Mouse (Mus musculus) midbrain, embryonic 14.5 days (tissue): ENCODE measurements at regions not wholly inside any gene's neighbourhood (a gene's known extent, or its start where the extent isn't known, plus 50 kb on each side); places are given as distances from the start of the nearest gene placed in this dataset.
A peak's percentile ranks its signal among the peaks of the same experiment; 100 is the strongest.

ENCODE experiments used
- ATAC-seq: fragments of 200-750 bp; cut with Nextera tagmentation; 2 replicates; pipeline ENCODE4 v1.8.0; 2017; ENCODE audit warnings: moderate number of reproducible peaks, moderate library complexity; ENCODE audit not compliant: low FRiP score, low TSS enrichment
- DNase-seq: peaks from one replicate; pipeline ENCODE4 v3.0.0-alpha.2; 2015
- H3K27ac ChIP-seq: fragments of 300-500 bp; sonication (generic); replicated peaks from 2 replicates; pipeline ENCODE4 v1.5.1; 2014; ENCODE audit warnings: mild to moderate bottlenecking, low read depth, low read length, moderate library complexity
- H3K27me3 ChIP-seq: fragments of 300-500 bp; sonication (generic); 2 replicates; pipeline ENCODE4 v1.6.1; 2014; ENCODE audit warnings: low read length, control low read depth, mixed read lengths; ENCODE audit not compliant: control insufficient read depth, insufficient read depth
- H3K36me3 ChIP-seq: fragments of 300-500 bp; sonication (generic); 2 replicates; pipeline ENCODE4 v1.6.1; 2014; ENCODE audit warnings: low read length, control low read depth; ENCODE audit not compliant: control insufficient read depth, insufficient read depth
- H3K4me1 ChIP-seq: fragments of 300-500 bp; sonication (generic); 2 replicates; pipeline ENCODE4 v1.6.1; 2014; ENCODE audit warnings: mild to moderate bottlenecking, antibody characterized with exemption, low read length, control low read depth; ENCODE audit not compliant: control insufficient read depth, insufficient read depth
- H3K4me2 ChIP-seq: fragments of 300-500 bp; sonication (generic); 2 replicates; pipeline ENCODE4 v1.6.1; 2014; ENCODE audit warnings: mild to moderate bottlenecking, low read length, moderate library complexity
- H3K4me3 ChIP-seq: fragments of 300-500 bp; sonication (generic); replicated peaks from 2 replicates; pipeline ENCODE4 v1.5.1; 2014; ENCODE audit warnings: low read depth, low read length
- H3K9ac ChIP-seq: fragments of 300-500 bp; sonication (generic); replicated peaks from 2 replicates; pipeline ENCODE4 v1.6.1; 2014; ENCODE audit warnings: mild to moderate bottlenecking, low read length, moderate library complexity
- H3K9me3 ChIP-seq: fragments of 300-500 bp; sonication (generic); 2 replicates; pipeline ENCODE4 v1.6.1; 2016; ENCODE audit warnings: low read length, control low read depth, mixed read lengths; ENCODE audit not compliant: control insufficient read depth
- WGBS: fragments of 180-500 bp; shearing (Covaris S2); extraction: QIAGEN DNeasy Blood & Tissue Kit; methylation state at CpG from one replicate; pipeline ENCODE4 v1.1.7; 2014; 5-methylcytosine and 5-hydroxymethylcytosine counted together

DNA sequence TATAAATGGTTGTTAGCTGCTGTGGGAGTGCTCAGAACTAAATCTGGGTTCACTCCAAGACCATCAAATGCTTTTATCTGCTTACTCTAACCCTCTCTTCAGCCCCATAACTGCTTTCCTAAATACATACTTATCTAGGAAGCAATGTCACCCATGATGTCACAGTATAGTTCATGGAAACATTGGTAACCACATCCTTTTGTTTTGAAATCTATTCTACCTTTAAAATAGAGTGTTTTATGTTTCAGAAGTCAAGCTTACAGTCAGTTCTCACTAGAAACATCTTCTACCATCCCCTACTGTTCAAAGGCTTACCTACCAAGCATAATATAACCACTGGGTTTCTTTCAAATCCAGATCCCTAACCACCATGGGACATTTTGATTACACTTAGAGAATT, 436.4 kb upstream of the Intu start:
- H3K36me3 ChIP-seq = no peaks in the 10 kb centered on the region
- H3K4me2 ChIP-seq = no peak overlapping the region
- ATAC-seq = no peak
- DNase-seq = no peak
- no peak overlapping the region for H3K27ac ChIP-seq
- H3K9ac ChIP-seq = no peak overlapping the region
- no peaks in the 10 kb centered on the region for H3K9me3 ChIP-seq
- H3K4me1 ChIP-seq = no peaks in the 10 kb centered on the region
- no peaks in the 10 kb centered on the region for H3K27me3 ChIP-seq
- H3K4me3 ChIP-seq = no peak overlapping the region

DNA sequence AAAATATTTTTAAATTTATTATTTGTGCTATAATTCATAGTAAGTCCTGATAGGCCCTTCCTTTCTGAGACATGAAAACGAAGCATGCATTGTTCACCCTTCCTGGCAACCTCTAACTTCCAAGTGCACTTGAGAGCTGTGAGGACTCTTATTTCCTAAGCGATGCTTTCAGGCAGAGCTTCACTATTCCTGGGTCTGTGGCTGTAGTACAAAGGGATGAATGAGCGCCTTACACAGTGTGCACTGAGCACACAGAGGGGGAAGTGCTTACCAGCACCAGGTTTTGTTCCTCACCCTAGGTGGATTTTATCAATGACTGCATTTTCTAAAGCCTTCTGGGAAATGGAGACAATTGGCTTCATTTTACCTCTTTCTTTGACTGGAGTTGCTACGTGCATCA, 428.4 kb upstream of the Intu start:
- DNase-seq = peak; percentile 57

DNA sequence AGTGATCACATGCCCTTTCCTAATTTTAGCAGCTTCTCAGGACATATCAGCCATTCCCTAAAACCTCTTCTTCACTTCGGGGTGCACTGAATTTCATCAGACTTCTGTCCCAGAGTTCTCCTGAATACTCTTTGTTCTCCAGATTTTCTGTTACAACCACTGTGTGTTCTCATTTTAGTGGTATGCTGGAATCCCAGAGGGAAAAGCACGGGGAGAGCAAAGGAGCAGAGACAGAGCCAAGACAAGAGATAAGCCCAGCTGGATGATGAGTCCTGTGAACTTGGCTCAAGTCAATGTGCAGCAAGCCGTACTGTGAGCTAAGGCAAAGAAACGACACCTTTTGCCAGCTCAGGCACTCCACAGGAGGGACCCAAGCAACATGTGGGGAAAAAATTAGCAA, 416.3 kb upstream of the Intu start:
- H3K4me1 ChIP-seq = peaks cover 10% of the 10 kb centered on the region
- H3K9ac ChIP-seq = no peak overlapping the region
- H3K9me3 ChIP-seq = no peaks in the 10 kb centered on the region
- H3K36me3 ChIP-seq = no peaks in the 10 kb centered on the region
- no peak overlapping the region for H3K4me2 ChIP-seq
- no peaks in the 10 kb centered on the region for H3K27me3 ChIP-seq
- no peak overlapping the region for H3K27ac ChIP-seq
- no peak overlapping the region for H3K4me3 ChIP-seq
- no peak for DNase-seq
- no peak for ATAC-seq
- WGBS = 55% methylated on average over 4 of the region's 4 CpGs

More for the DNA sequence above, 428.4 kb upstream of the Intu start:
- H3K4me1 ChIP-seq = 0 out of 2 replicates have a peak, but pooled peaks cover 4% of the 10 kb centered on the region
- H3K4me2 ChIP-seq = no peak overlapping the region
- no peak overlapping the region for H3K4me3 ChIP-seq
- peak; percentile 62; the same call in 1 of the 2 replicates for ATAC-seq
- H3K27me3 ChIP-seq = no peaks in the 10 kb centered on the region
- 5% methylated on average over 4 of the region's 4 CpGs for WGBS
- no peaks in the 10 kb centered on the region for H3K36me3 ChIP-seq
- H3K9me3 ChIP-seq = no peaks in the 10 kb centered on the region
- 0 out of 2 replicates have a peak overlapping the region, but pooled peaks have one; percentile 37 for H3K27ac ChIP-seq
- H3K9ac ChIP-seq = no peak overlapping the region

DNA sequence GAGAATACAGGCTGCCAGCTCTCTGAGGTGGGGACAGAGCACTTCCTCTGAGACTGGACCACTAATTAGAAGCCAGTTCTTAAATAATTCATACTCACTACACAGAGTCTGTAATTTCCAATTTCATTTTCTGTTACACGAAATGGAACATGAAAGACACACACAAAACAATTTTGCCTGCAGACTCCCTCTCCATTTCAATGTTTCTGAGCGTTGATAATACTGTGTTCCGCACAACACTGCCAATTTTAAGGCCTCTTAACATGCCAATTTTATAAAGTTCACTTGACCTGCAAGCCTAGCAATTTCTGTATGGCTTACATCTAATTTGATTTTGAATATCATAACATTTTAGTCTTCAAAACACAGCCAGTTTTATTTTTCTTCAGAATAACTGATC, 412.5 kb upstream of the Intu start:
- no peak overlapping the region for H3K9ac ChIP-seq
- no peaks in the 10 kb centered on the region for H3K9me3 ChIP-seq
- H3K4me2 ChIP-seq = no peak overlapping the region
- H3K27ac ChIP-seq = no peak overlapping the region; the same call in 1 of the 2 replicates
- H3K4me1 ChIP-seq = peaks cover 13% of the 10 kb centered on the region
- WGBS = 49% methylated on average over 3 of the region's 3 CpGs
- no peaks in the 10 kb centered on the region for H3K36me3 ChIP-seq
- peak; percentile 47 for DNase-seq
- H3K27me3 ChIP-seq = 0 out of 2 replicates have a peak, but pooled peaks cover 6% of the 10 kb centered on the region
- no peak for ATAC-seq
- no peak overlapping the region for H3K4me3 ChIP-seq

DNA sequence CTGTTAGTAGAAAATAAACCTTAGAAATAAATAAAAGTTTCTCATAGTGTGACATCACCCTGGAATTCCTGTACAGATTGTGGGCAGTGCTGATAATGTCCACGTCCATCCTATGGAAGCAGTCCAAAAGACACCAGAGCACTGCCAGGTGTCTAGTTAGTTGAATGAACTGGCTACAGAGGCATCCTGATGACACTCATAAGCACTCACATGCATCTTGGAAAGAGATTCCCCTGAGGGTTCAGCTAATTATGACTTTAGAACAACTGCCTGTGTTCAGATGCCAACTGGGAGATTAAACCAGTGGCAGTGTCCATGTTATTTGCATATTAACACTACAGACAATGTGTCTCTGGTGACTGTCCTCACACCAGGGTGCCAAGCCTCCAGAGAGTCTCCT, 411.6 kb upstream of the Intu start:
- H3K4me1 ChIP-seq = peaks cover 13% of the 10 kb centered on the region
- H3K4me3 ChIP-seq = no peak overlapping the region
- H3K4me2 ChIP-seq = no peak overlapping the region
- ATAC-seq (no peak), DNase-seq (peak; percentile 64)
- H3K9me3 ChIP-seq = no peaks in the 10 kb centered on the region
- H3K9ac ChIP-seq = no peak overlapping the region
- 0 out of 2 replicates have a peak, but pooled peaks cover 6% of the 10 kb centered on the region for H3K27me3 ChIP-seq
- no peak overlapping the region for H3K27ac ChIP-seq
- 30% methylated on average over 1 of the region's 1 CpGs for WGBS
- H3K36me3 ChIP-seq = no peaks in the 10 kb centered on the region

DNA sequence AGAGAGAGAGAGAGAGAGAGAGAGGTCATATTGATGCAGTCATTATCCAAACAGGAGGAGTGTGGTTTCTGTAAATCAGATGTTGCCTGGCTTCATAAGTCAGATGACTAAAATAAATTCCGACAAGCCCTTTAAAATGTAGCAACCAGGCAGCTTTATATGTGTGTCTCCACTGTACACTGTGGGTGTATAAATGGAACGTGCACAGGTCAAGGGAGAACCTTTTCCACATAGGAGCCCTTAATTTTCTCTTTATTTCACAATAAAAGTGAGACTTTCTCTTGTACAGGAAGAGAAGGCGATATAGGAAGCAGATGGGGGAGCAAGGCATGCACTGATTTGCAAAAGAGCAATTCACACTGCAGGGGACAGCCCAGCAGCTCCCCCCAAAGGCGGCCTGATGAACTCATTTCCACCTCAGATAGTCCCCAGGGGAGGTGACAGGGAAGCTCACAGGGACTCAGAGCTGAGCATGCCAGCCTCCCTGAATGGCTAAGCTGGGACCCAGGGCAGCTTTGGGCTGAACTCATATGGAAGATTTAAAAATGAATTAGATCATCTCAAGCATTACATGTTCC, 410.7 kb upstream of the Intu start:
- peaks cover 13% of the 10 kb centered on the region for H3K4me1 ChIP-seq
- no peak overlapping the region for H3K27ac ChIP-seq
- H3K9ac ChIP-seq = no peak overlapping the region
- no peaks in the 10 kb centered on the region for H3K36me3 ChIP-seq
- 0 out of 2 replicates have a peak, but pooled peaks cover 6% of the 10 kb centered on the region for H3K27me3 ChIP-seq
- no peak overlapping the region for H3K4me3 ChIP-seq
- 20% methylated on average over 4 of the region's 4 CpGs for WGBS
- peak; percentile 83 for DNase-seq
- H3K9me3 ChIP-seq = no peaks in the 10 kb centered on the region
- peak; percentile 67; the same call in 1 of the 2 replicates for ATAC-seq
- H3K4me2 ChIP-seq = no peak overlapping the region

DNA sequence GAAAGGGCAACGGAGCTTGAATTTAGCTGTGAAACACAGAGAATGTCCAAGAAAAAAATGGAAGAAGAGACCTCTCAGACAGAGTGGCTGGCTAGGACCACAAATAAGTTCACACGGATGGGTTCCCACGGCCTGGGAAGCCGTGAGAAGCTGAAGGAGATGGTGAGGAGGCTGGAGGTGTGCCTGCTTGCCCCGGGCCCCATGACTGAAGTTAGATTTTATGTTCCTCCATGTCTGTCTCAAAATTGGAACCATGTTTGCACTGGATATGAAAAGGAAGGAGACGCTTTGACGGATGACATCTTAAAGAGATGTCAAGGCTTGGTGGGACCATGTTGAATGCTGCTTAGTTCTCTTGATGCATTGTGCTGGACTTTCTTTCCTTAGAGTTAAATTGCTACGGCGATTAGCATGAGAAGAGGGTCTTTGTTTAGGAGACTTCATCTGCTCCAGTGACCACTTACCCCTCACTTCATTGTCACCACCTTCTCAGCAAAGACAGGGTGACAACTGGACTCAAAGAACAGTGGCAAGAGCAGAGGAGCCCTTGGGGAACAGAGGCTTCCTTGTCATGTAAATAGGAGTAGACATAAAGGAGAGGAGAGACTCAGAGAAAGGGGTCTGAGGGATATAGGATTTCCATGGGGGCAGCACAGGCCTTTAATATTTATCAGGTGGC, 407.4 kb upstream of the Intu start:
- Histone ChIP-seq H3K4me1 (peaks cover 13% of the 10 kb centered on the region), H3K4me2 (no peak overlapping the region), H3K27me3 (0 out of 2 replicates have a peak, but pooled peaks cover 6% of the 10 kb centered on the region), H3K36me3 (no peaks in the 10 kb centered on the region), H3K9ac (no peak overlapping the region), H3K9me3 (no peaks in the 10 kb centered on the region), H3K4me3 (no peak overlapping the region), H3K27ac (no peak overlapping the region)
- ATAC-seq = no peak
- DNase-seq = no peak
- WGBS = 13% methylated on average over 9 of the region's 9 CpGs

DNA sequence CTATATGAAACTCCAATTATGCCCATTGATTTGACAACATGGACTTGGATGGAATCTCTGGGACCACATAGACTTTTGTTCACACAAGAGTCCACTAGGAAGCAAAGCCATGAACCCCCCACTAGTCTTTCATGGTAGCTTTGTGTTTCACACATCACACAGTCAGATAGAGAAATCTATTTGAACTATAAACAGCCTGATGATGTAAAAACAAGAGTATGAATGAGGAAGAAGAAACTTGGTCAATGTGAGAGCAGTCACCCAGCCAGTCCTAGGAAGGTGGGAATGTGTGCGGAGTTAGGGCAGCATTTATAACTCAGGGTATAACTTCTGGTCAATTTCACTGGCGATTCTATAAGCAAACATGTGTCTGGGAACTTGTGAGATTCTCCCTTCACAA, 404.2 kb upstream of the Intu start:
- DNase-seq (no peak), ATAC-seq (no peak)
- no peak overlapping the region for H3K4me2 ChIP-seq
- 94% methylated on average over 2 of the region's 2 CpGs for WGBS
- H3K4me3 ChIP-seq = no peak overlapping the region
- H3K9ac ChIP-seq = no peak overlapping the region
- no peak overlapping the region for H3K27ac ChIP-seq
- no peaks in the 10 kb centered on the region for H3K9me3 ChIP-seq
- H3K36me3 ChIP-seq = no peaks in the 10 kb centered on the region
- H3K4me1 ChIP-seq = no peaks in the 10 kb centered on the region
- H3K27me3 ChIP-seq = no peaks in the 10 kb centered on the region
